Mouse (Mus musculus) hindbrain, embryonic 10.5 days (tissue): ENCODE data around the gene Spaca6. TPM values are rescaled to one million over a fixed set of nuclear protein-coding genes. Genes with fewer than 3 reads are reported as not detected.

ENCODE experiments used
- DNase-seq: peaks from one replicate; pipeline ENCODE4 v3.0.0-alpha.2; 2017; ENCODE audit warnings: low spot score
- H3K27ac ChIP-seq: fragments of 300-500 bp; sonication (generic); 2 replicates; pipeline ENCODE4 v1.5.1; 2016; ENCODE audit warnings: mild to moderate bottlenecking, moderate library complexity
- H3K27me3 ChIP-seq: fragments of 300-500 bp; sonication (generic); 2 replicates; pipeline ENCODE4 v1.6.1; 2016; ENCODE audit warnings: mild to moderate bottlenecking; ENCODE audit not compliant: poor library complexity, insufficient read depth, severe bottlenecking
- H3K36me3 ChIP-seq: fragments of 300-500 bp; sonication (generic); 2 replicates; pipeline ENCODE4 v1.6.1; 2016; ENCODE audit warnings: mild to moderate bottlenecking, moderate library complexity
- H3K4me1 ChIP-seq: fragments of 300-500 bp; sonication (generic); replicated peaks from 2 replicates; pipeline ENCODE4 v1.6.1; 2016; ENCODE audit warnings: mild to moderate bottlenecking
- H3K4me3 ChIP-seq: fragments of 300-500 bp; sonication (generic); 2 replicates; pipeline ENCODE4 v1.5.1; 2016; ENCODE audit warnings: mild to moderate bottlenecking, moderate library complexity
- H3K9me3 ChIP-seq: fragments of 300-500 bp; sonication (generic); 2 replicates; pipeline ENCODE4 v1.6.1; 2016; ENCODE audit warnings: mild to moderate bottlenecking, moderate library complexity
- WGBS: fragments of 180-500 bp; shearing (Covaris S2); methylation state at CpG from one replicate; pipeline ENCODE4 v1.1.7; 2016; 5-methylcytosine and 5-hydroxymethylcytosine counted together
- microRNA counts: library from miRNA; unstranded; fragments of <30 nt; microRNA quantifications from one replicate; lab custom pipeline; 2017
- polyA plus RNA-seq: library from polyadenylated mRNA; unstranded; fragments of >200 nt; fragmentation: Nextera tagmentation; extraction: Ambion mirVana; gene quantifications from 2 replicates; pipeline ENCODE4 v1.2.1, GENCODE M21; 2016

The Spaca6 gene
- polyA plus RNA-seq, 1 experiment from 2014 or later = 43.9 TPM

DNA sequence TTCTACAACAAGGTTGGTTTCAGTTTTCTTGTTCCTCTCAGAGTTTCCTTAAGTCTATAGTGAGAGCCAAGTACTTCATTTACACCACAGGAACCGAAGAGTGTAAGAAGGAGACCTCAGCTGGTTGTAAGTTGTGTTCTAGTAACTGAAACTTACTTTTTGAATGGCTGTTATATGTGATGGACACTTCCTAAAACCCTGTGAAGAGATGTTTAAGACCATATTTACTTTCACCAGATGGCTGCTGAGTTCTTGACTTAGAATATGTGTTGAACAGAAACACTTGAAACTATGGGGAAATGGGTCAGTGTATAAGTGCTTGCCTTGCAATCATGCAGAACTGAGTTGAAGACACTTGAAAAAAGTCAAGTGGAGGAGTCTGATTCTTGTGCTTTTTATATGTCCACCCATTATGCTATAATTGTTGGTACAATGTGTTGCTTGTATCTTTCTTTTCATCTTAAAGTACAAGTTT lies 60.9 kb downstream of the Spaca6 start, which contains the start of the genes Fpr2 and Fpr3:
Gene Fpr2, plus strand, starts transcription at position 51 of the 475 bp plus-strand sequence.
Gene Fpr3, plus strand, starts transcription at position 79 of the 475 bp plus-strand sequence.
- no peaks in the 10 kb centered on the region for H3K36me3 ChIP-seq
- no peaks in the 10 kb centered on the region for H3K9me3 ChIP-seq
- no peak for DNase-seq
- WGBS = 66% methylated on average over 1 of the region's 1 CpGs
- H3K4me1 ChIP-seq = no peaks in the 10 kb centered on the region
- H3K27me3 ChIP-seq = no peaks in the 10 kb centered on the region
- no peak within 1 kb of the TSS for H3K27ac ChIP-seq
- H3K4me3 ChIP-seq = no peak within 1 kb of the TSS

GRCm38 (mm10) chr17:17889732-17890425 lies 62.9 kb downstream of the Spaca6 start:
- no peak overlapping the region for H3K4me3 ChIP-seq
- no peaks in the 10 kb centered on the region for H3K36me3 ChIP-seq
- H3K27me3 ChIP-seq = no peaks in the 10 kb centered on the region
- H3K9me3 ChIP-seq = no peaks in the 10 kb centered on the region
- 88% methylated on average over 2 of the region's 2 CpGs for WGBS
- H3K4me1 ChIP-seq = no peaks in the 10 kb centered on the region
- no peak for DNase-seq
- no peak overlapping the region for H3K27ac ChIP-seq

MicroRNA genes within 50 kb of the gene (microRNA counts, 519-probe panel; counts per million panel counts)
- 5,031 counts per million, percentile 95 among the panel's probes with 10 or more counts for microRNA mmu-let-7e (lab: Ali Mortazavi, UCI)
- microRNA mmu-miR-125a-3p (lab: Ali Mortazavi, UCI) = 3,190 counts per million, percentile 83 among the panel's probes with 10 or more counts
- 6,715 counts per million, percentile 99 among the panel's probes with 10 or more counts for microRNA mmu-miR-125a-5p (lab: Ali Mortazavi, UCI)
- 4,812 counts per million, percentile 93 among the panel's probes with 10 or more counts for microRNA mmu-miR-99b (lab: Ali Mortazavi, UCI)

Other genes starting within 250 kb of the Spaca6 start
- gene Lnpep, start 202.1 kb upstream of the Spaca6 start, polyA plus RNA-seq = 6.2 and 7.2 TPM in 2 replicates
- gene Vmn2r90, start 123.4 kb upstream of the Spaca6 start, polyA plus RNA-seq = not detected in 2 replicates
- gene Has1, start 28.0 kb downstream of the Spaca6 start, polyA plus RNA-seq = 0.63 and 1.2 TPM in 2 replicates
- not detected in 2 replicates for gene Fpr1, start 56.8 kb downstream of the Spaca6 start, polyA plus RNA-seq
- gene Fpr2, start 60.7 kb downstream of the Spaca6 start, polyA plus RNA-seq = not detected in 2 replicates
- gene Fpr3, start 60.7 kb downstream of the Spaca6 start, polyA plus RNA-seq = not detected in 2 replicates
- gene Fpr-rs4, start 194.6 kb downstream of the Spaca6 start, polyA plus RNA-seq = not detected in 2 replicates
- gene Vmn2r124, start 222.3 kb downstream of the Spaca6 start, polyA plus RNA-seq = 0.01 TPM in 1 of 2 replicates, not detected in the other